Mouse (Mus musculus): ENCODE data around the gene Serpina6. TPM values are rescaled to one million over a fixed set of nuclear protein-coding genes. Genes with fewer than 3 reads are reported as not detected.

Serpina6 gene
- polyA plus RNA-seq, 1 experiment from 2014 or later = not detected

- no peaks in the 10 kb centered on the region for H3K27me3 ChIP-seq (ENCODE audit: control insufficient read depth, insufficient read depth, low read depth, low read length)
- H3K4me3 ChIP-seq (ENCODE audit: low read depth, low read length) = no peak overlapping the region
- no peak overlapping the region for H3K4me2 ChIP-seq (ENCODE audit: low read length)
- H3K36me3 ChIP-seq (ENCODE audit: control insufficient read depth, insufficient read depth, low read length) = no peaks in the 10 kb centered on the region
- 10% methylated on average over 3 of the region's 3 CpGs for WGBS
- no peak for ATAC-seq
- no peaks in the 10 kb centered on the region for H3K9me3 ChIP-seq (replicated peaks; ENCODE audit: control insufficient read depth, low read length, poor library complexity, severe bottlenecking)
- H3K27ac ChIP-seq (ENCODE audit: low read length) = no peak overlapping the region
- no peak overlapping the region for H3K9ac ChIP-seq (ENCODE audit: low read depth, low read length)
- H3K4me1 ChIP-seq (ENCODE audit: control insufficient read depth, insufficient read depth, low read length) = no peaks in the 10 kb centered on the region
These were observed 56.6 kb downstream of the Serpina6 start for GRCm38 (mm10) chr12:103600364-103600763.

GRCm38 (mm10) chr12:103598411-103598810, 58.6 kb downstream of the Serpina6 start:
- H3K4me3 ChIP-seq (ENCODE audit: low read depth, low read length) = no peak overlapping the region
- H3K4me1 ChIP-seq (ENCODE audit: control insufficient read depth, insufficient read depth, low read length) = no peaks in the 10 kb centered on the region
- no peak for ATAC-seq
- no peak overlapping the region for H3K9ac ChIP-seq (ENCODE audit: low read depth, low read length)
- no peaks in the 10 kb centered on the region for H3K9me3 ChIP-seq (replicated peaks; ENCODE audit: control insufficient read depth, low read length, poor library complexity, severe bottlenecking)
- H3K27me3 ChIP-seq (ENCODE audit: control insufficient read depth, insufficient read depth, low read depth, low read length) = no peaks in the 10 kb centered on the region
- H3K36me3 ChIP-seq (ENCODE audit: control insufficient read depth, insufficient read depth, low read length) = no peaks in the 10 kb centered on the region
- H3K27ac ChIP-seq (ENCODE audit: low read length) = no peak overlapping the region
- no peak overlapping the region for H3K4me2 ChIP-seq (ENCODE audit: low read length)
- 69% methylated on average over 2 of the region's 2 CpGs for WGBS

Other genes with a start within 250 kb of the Serpina6 start
- 1.2 and 1.4 TPM in 2 replicates for gene 9330161L09Rik, start 249.4 kb downstream of the Serpina6 start, polyA plus RNA-seq (2015; fragmentation: Nextera tagmentation; extraction: Ambion mirVana)
- 150 and 155 TPM in 2 replicates for gene Ddx24, start 231.4 kb downstream of the Serpina6 start, polyA plus RNA-seq (2015; fragmentation: Nextera tagmentation; extraction: Ambion mirVana)
- 10.0 and 12.3 TPM in 2 replicates for gene Ifi27, start 223.0 kb downstream of the Serpina6 start, polyA plus RNA-seq (2015; fragmentation: Nextera tagmentation; extraction: Ambion mirVana)
- gene Ifi27l2a, start 213.5 kb downstream of the Serpina6 start, polyA plus RNA-seq (2015; fragmentation: Nextera tagmentation; extraction: Ambion mirVana) = 1.6 and 2.3 TPM in 2 replicates
- not detected in 2 replicates for gene Ifi27l2b, start 200.0 kb downstream of the Serpina6 start, polyA plus RNA-seq (2015; fragmentation: Nextera tagmentation; extraction: Ambion mirVana)
- gene Ppp4r4, start 124.9 kb downstream of the Serpina6 start, polyA plus RNA-seq (2015; fragmentation: Nextera tagmentation; extraction: Ambion mirVana) = 2.8 and 3.6 TPM in 2 replicates
- gene Serpina10, start 25.8 kb downstream of the Serpina6 start, polyA plus RNA-seq (2015; fragmentation: Nextera tagmentation; extraction: Ambion mirVana) = not detected in 2 replicates
- gene Serpina16, start 18.9 kb upstream of the Serpina6 start, polyA plus RNA-seq (2015; fragmentation: Nextera tagmentation; extraction: Ambion mirVana) = not detected in 2 replicates
- not detected in 2 replicates for gene Serpina1f, start 38.3 kb upstream of the Serpina6 start, polyA plus RNA-seq (2015; fragmentation: Nextera tagmentation; extraction: Ambion mirVana)
- gene Serpina1d, start 116.4 kb upstream of the Serpina6 start, polyA plus RNA-seq (2015; fragmentation: Nextera tagmentation; extraction: Ambion mirVana) = not detected in 2 replicates
- not detected in 2 replicates for gene Serpina1b, start 173.2 kb upstream of the Serpina6 start, polyA plus RNA-seq (2015; fragmentation: Nextera tagmentation; extraction: Ambion mirVana)
- gene Serpina1a, start 206.3 kb upstream of the Serpina6 start, polyA plus RNA-seq (2015; fragmentation: Nextera tagmentation; extraction: Ambion mirVana) = not detected in 2 replicates
- not detected in 2 replicates for gene Serpina1c, start 247.7 kb upstream of the Serpina6 start, polyA plus RNA-seq (2015; fragmentation: Nextera tagmentation; extraction: Ambion mirVana)

Measured in midbrain, embryonic 16.5 days (tissue).